Mouse (Mus musculus) stomach, embryonic 15.5 days (tissue): ENCODE measurements around the gene Slc25a20. TPM values are rescaled to one million over a fixed set of nuclear protein-coding genes. Genes with fewer than 3 reads are reported as not detected.
"Not testable (repeated sequence)": the region's sequence is repeated elsewhere in the genome, so short reads cannot be mapped to it uniquely, and the experiment has no call there.

ENCODE experiments used
- ATAC-seq: fragments of 200-750 bp; cut with Nextera tagmentation; 2 replicates; pipeline ENCODE4 v1.8.0; 2017; ENCODE audit warnings: low read depth, moderate number of reproducible peaks, moderate TSS enrichment; ENCODE audit not compliant: insufficient read depth, low FRiP score
- H3K27ac ChIP-seq: fragments of 300-500 bp; sonication (generic); 2 replicates; pipeline ENCODE4 v1.5.1; 2015; ENCODE audit warnings: mild to moderate bottlenecking, inconsistent platforms
- H3K27me3 ChIP-seq: fragments of 300-500 bp; sonication (generic); replicated peaks from 2 replicates; pipeline ENCODE4 v1.6.1; 2015; ENCODE audit warnings: inconsistent platforms
- H3K36me3 ChIP-seq: fragments of 300-500 bp; sonication (generic); 2 replicates; pipeline ENCODE4 v1.6.1; 2015; ENCODE audit warnings: inconsistent platforms
- H3K4me1 ChIP-seq: fragments of 300-500 bp; sonication (generic); 2 replicates; pipeline ENCODE4 v1.6.1; 2015; ENCODE audit warnings: inconsistent platforms
- H3K4me2 ChIP-seq: fragments of 300-500 bp; sonication (generic); 2 replicates; pipeline ENCODE4 v1.6.1; 2015; ENCODE audit warnings: mild to moderate bottlenecking, inconsistent platforms
- H3K4me3 ChIP-seq: fragments of 300-500 bp; sonication (generic); replicated peaks from 2 replicates; pipeline ENCODE4 v1.5.1; 2015; ENCODE audit warnings: inconsistent platforms
- H3K9ac ChIP-seq: fragments of 300-500 bp; sonication (generic); 2 replicates; pipeline ENCODE4 v1.6.1; 2015; ENCODE audit warnings: inconsistent platforms
- H3K9me3 ChIP-seq: fragments of 300-500 bp; sonication (generic); 2 replicates; pipeline ENCODE4 v1.6.1; 2016; ENCODE audit warnings: inconsistent platforms
- WGBS: fragments of 180-500 bp; shearing (Covaris S2); methylation state at CpG from one replicate; pipeline ENCODE4 v1.1.7; 2015; 5-methylcytosine and 5-hydroxymethylcytosine counted together
- polyA plus RNA-seq: library from polyadenylated mRNA; unstranded; fragments of >200 nt; fragmentation: Nextera tagmentation; extraction: Ambion mirVana; gene quantifications from 2 replicates; pipeline ENCODE4 v1.2.1, GENCODE M21; 2015

Gene Slc25a20
- polyA plus RNA-seq, 1 experiment from 2014 or later: 40.5 TPM

GRCm38 (mm10) chr9:108648611-108649560, 13.0 kb upstream of the Slc25a20 start, which contains the start of gene Arih2:
Arih2 (minus strand) TSS chr9:108649386.
- peak within 1 kb of the TSS; percentile 93 for H3K9ac ChIP-seq
- under 1% methylated on average over 103 of the region's 112 CpGs for WGBS
- peak within 1 kb of the TSS; percentile 94 for H3K27ac ChIP-seq
- H3K4me3 ChIP-seq: peak within 1 kb of the TSS; percentile 88
- H3K4me1 ChIP-seq: peaks cover 7% of the 10 kb centered on the region; the same call in 1 of the 2 replicates
- no peaks in the 10 kb centered on the region for H3K9me3 ChIP-seq
- H3K4me2 ChIP-seq: peak within 1 kb of the TSS; percentile 79
- H3K36me3 ChIP-seq: no peaks in the 10 kb centered on the region
- no peaks in the 10 kb centered on the region for H3K27me3 ChIP-seq
- ATAC-seq: peak; percentile 97

GRCm38 (mm10) chr9:108649561-108650440, 12.1 kb upstream of the Slc25a20 start:
- Histone ChIP-seq H3K4me1 (peaks cover 7% of the 10 kb centered on the region; the same call in 1 of the 2 replicates), H3K9me3 (no peaks in the 10 kb centered on the region), H3K27ac (peak overlapping the region; percentile 94), H3K36me3 (no peaks in the 10 kb centered on the region), H3K4me3 (peak overlapping the region; percentile 88), H3K27me3 (no peaks in the 10 kb centered on the region), H3K9ac (peak overlapping the region; percentile 93), H3K4me2 (peak overlapping the region; percentile 79)
- ATAC-seq: peak; percentile 2; the same call in 1 of the 2 replicates
- WGBS: 20% methylated on average over 29 of the region's 29 CpGs

- no peak overlapping the region for H3K9ac ChIP-seq
- no peak for ATAC-seq
- H3K27ac ChIP-seq: no peak overlapping the region
- WGBS: 73% methylated on average over 10 of the region's 10 CpGs
- H3K4me2 ChIP-seq: no peak overlapping the region
- H3K27me3 ChIP-seq: no peaks in the 10 kb centered on the region
- H3K36me3 ChIP-seq: no peaks in the 10 kb centered on the region
- peaks cover 4% of the 10 kb centered on the region; the same call in 1 of the 2 replicates for H3K4me1 ChIP-seq
- no peaks in the 10 kb centered on the region for H3K9me3 ChIP-seq
- no peak overlapping the region for H3K4me3 ChIP-seq
These were observed 7.1 kb upstream of the Slc25a20 start for GRCm38 (mm10) chr9:108654566-108655464.

- H3K9me3 ChIP-seq, H3K27me3 ChIP-seq, H3K4me3 ChIP-seq, H3K27ac ChIP-seq, ATAC-seq, H3K4me1 ChIP-seq, H3K36me3 ChIP-seq, H3K9ac ChIP-seq, H3K4me2 ChIP-seq: not testable (repeated sequence)
- 64% methylated on average over 7 of the region's 7 CpGs for WGBS
These were observed 6.0 kb upstream of the Slc25a20 start for GRCm38 (mm10) chr9:108655865-108656264.

- no peak for ATAC-seq
- H3K9ac ChIP-seq: no peak overlapping the region
- no peaks in the 10 kb centered on the region for H3K27me3 ChIP-seq
- WGBS: 25% methylated on average over 6 of the region's 6 CpGs
- no peaks in the 10 kb centered on the region for H3K36me3 ChIP-seq
- H3K27ac ChIP-seq: no peak overlapping the region
- peak overlapping the region; percentile 69 for H3K4me3 ChIP-seq
- no peaks in the 10 kb centered on the region for H3K9me3 ChIP-seq
- H3K4me2 ChIP-seq: peak overlapping the region; percentile 80
- 0 out of 2 replicates have a peak, but pooled peaks cover 4% of the 10 kb centered on the region for H3K4me1 ChIP-seq
These were observed 772 bp downstream of the Slc25a20 start for GRCm38 (mm10) chr9:108662660-108663059.

- Histone ChIP-seq H3K4me3 (no peak overlapping the region), H3K36me3 (no peaks in the 10 kb centered on the region), H3K9me3 (no peaks in the 10 kb centered on the region), H3K27me3 (no peaks in the 10 kb centered on the region), H3K4me1 (no peaks in the 10 kb centered on the region), H3K4me2 (no peak overlapping the region), H3K27ac (no peak overlapping the region), H3K9ac (no peak overlapping the region)
- no peak for ATAC-seq
- WGBS: 59% methylated on average over 8 of the region's 8 CpGs
These were observed 8.0 kb downstream of the Slc25a20 start for GRCm38 (mm10) chr9:108669875-108670274.

GRCm38 (mm10) chr9:108673151-108673550, 11.3 kb downstream of the Slc25a20 start:
- ATAC-seq: no peak
- no peak overlapping the region for H3K4me2 ChIP-seq

GRCm38 (mm10) chr9:108680026-108680425, 18.1 kb downstream of the Slc25a20 start:
- H3K4me3 ChIP-seq: no peak overlapping the region
- H3K27ac ChIP-seq: no peak overlapping the region
- 0 out of 2 replicates have a peak, but pooled peaks cover 2% of the 10 kb centered on the region for H3K36me3 ChIP-seq
- no peaks in the 10 kb centered on the region for H3K27me3 ChIP-seq
- no peaks in the 10 kb centered on the region for H3K9me3 ChIP-seq
- no peaks in the 10 kb centered on the region for H3K4me1 ChIP-seq
- ATAC-seq: no peak
- H3K4me2 ChIP-seq: no peak overlapping the region
- 91% methylated on average over 15 of the region's 15 CpGs for WGBS
- no peak overlapping the region for H3K9ac ChIP-seq

More at GRCm38 (mm10) chr9:108673151-108673550, 11.3 kb downstream of the Slc25a20 start:
- no peak overlapping the region for H3K27ac ChIP-seq
- H3K27me3 ChIP-seq: no peaks in the 10 kb centered on the region
- no peaks in the 10 kb centered on the region for H3K4me1 ChIP-seq
- no peak overlapping the region for H3K9ac ChIP-seq
- no peaks in the 10 kb centered on the region for H3K36me3 ChIP-seq
- H3K4me3 ChIP-seq: no peak overlapping the region
- no peaks in the 10 kb centered on the region for H3K9me3 ChIP-seq
- 48% methylated on average over 2 of the region's 2 CpGs for WGBS

- Histone ChIP-seq H3K9me3 (no peaks in the 10 kb centered on the region), H3K27ac (no peak overlapping the region), H3K4me2 (no peak overlapping the region), H3K36me3 (no peaks in the 10 kb centered on the region), H3K9ac (no peak overlapping the region), H3K27me3 (no peaks in the 10 kb centered on the region), H3K4me1 (no peaks in the 10 kb centered on the region; the same call in 1 of the 2 replicates), H3K4me3 (no peak overlapping the region)
- WGBS: 51% methylated on average over 4 of the region's 4 CpGs
- no peak for ATAC-seq
These were observed 24.6 kb downstream of the Slc25a20 start for GRCm38 (mm10) chr9:108686475-108686887.

- H3K4me2 ChIP-seq: no peak overlapping the region
- no peak overlapping the region for H3K9ac ChIP-seq
- no peaks in the 10 kb centered on the region for H3K27me3 ChIP-seq
- WGBS: 75% methylated on average over 6 of the region's 6 CpGs
- no peak overlapping the region for H3K4me3 ChIP-seq
- no peak for ATAC-seq
- no peak overlapping the region for H3K27ac ChIP-seq
- no peaks in the 10 kb centered on the region for H3K36me3 ChIP-seq
- no peaks in the 10 kb centered on the region for H3K9me3 ChIP-seq
- H3K4me1 ChIP-seq: no peaks in the 10 kb centered on the region; the same call in 1 of the 2 replicates
These were observed 25.3 kb downstream of the Slc25a20 start for GRCm38 (mm10) chr9:108687181-108687580.

GRCm38 (mm10) chr9:108687686-108688085, 25.8 kb downstream of the Slc25a20 start:
- Histone ChIP-seq H3K27ac (no peak overlapping the region), H3K36me3 (no peaks in the 10 kb centered on the region), H3K4me3 (no peak overlapping the region), H3K27me3 (no peaks in the 10 kb centered on the region), H3K4me2 (no peak overlapping the region), H3K9me3 (no peaks in the 10 kb centered on the region), H3K4me1 (no peaks in the 10 kb centered on the region; the same call in 1 of the 2 replicates), H3K9ac (no peak overlapping the region)
- ATAC-seq: no peak
- 79% methylated on average over 2 of the region's 2 CpGs for WGBS
